Mouse (Mus musculus) midbrain, embryonic 13.5 days (tissue): ENCODE results near the gene Prlh. TPM values are rescaled to one million over a fixed set of nuclear protein-coding genes. Genes with fewer than 3 reads are reported as not detected.

Source experiments
- ATAC-seq: fragments of 200-750 bp; cut with Nextera tagmentation; 2 replicates; pipeline ENCODE4 v1.8.0; 2017; ENCODE audit warnings: mild to moderate bottlenecking, moderate TSS enrichment, moderate library complexity
- H3K27ac ChIP-seq: fragments of 300-500 bp; sonication (generic); 2 replicates; pipeline ENCODE4 v1.5.1; 2015; ENCODE audit warnings: inconsistent platforms, mild to moderate bottlenecking, moderate library complexity
- H3K27me3 ChIP-seq: fragments of 300-500 bp; sonication (generic); 2 replicates; pipeline ENCODE4 v1.6.1; 2015; ENCODE audit warnings: mild to moderate bottlenecking, inconsistent platforms
- H3K36me3 ChIP-seq: fragments of 300-500 bp; sonication (generic); 2 replicates; pipeline ENCODE4 v1.6.1; 2015; ENCODE audit warnings: mild to moderate bottlenecking, inconsistent platforms
- H3K4me1 ChIP-seq: fragments of 300-500 bp; sonication (generic); replicated peaks from 2 replicates; pipeline ENCODE4 v1.6.1; 2015; ENCODE audit warnings: inconsistent platforms
- H3K4me2 ChIP-seq: fragments of 300-500 bp; sonication (generic); replicated peaks from 2 replicates; pipeline ENCODE4 v1.6.1; 2015; ENCODE audit warnings: moderate library complexity, mild to moderate bottlenecking, inconsistent platforms
- H3K4me3 ChIP-seq: fragments of 300-500 bp; sonication (generic); replicated peaks from 2 replicates; pipeline ENCODE4 v1.5.1; 2015; ENCODE audit warnings: mild to moderate bottlenecking, inconsistent platforms
- H3K9ac ChIP-seq: fragments of 300-500 bp; sonication (generic); replicated peaks from 2 replicates; pipeline ENCODE4 v1.6.1; 2015; ENCODE audit warnings: mild to moderate bottlenecking, inconsistent platforms
- H3K9me3 ChIP-seq: fragments of 300-500 bp; sonication (generic); 2 replicates; pipeline ENCODE4 v1.6.1; 2016; ENCODE audit warnings: mild to moderate bottlenecking, inconsistent platforms
- WGBS: fragments of 180-500 bp; shearing (Covaris S2); methylation state at CpG from one replicate; pipeline ENCODE4 v1.1.7; 2015; 5-methylcytosine and 5-hydroxymethylcytosine counted together
- polyA plus RNA-seq: library from polyadenylated mRNA; unstranded; fragments of >200 nt; fragmentation: Nextera tagmentation; extraction: Ambion mirVana; gene quantifications from 2 replicates; pipeline ENCODE4 v1.2.1, GENCODE M21; 2015

Prlh gene
- polyA plus RNA-seq, 1 experiment from 2014 or later, result not detected

GRCm38 (mm10) chr1:90980638-90981330 lies 27.9 kb downstream of the Prlh start:
- Histone ChIP-seq H3K9ac (no peak overlapping the region), H3K4me1 (peaks cover 7% of the 10 kb centered on the region), H3K4me2 (no peak overlapping the region), H3K4me3 (no peak overlapping the region), H3K27ac (no peak overlapping the region), H3K36me3 (no peaks in the 10 kb centered on the region), H3K9me3 (no peaks in the 10 kb centered on the region), H3K27me3 (no peaks in the 10 kb centered on the region)
- WGBS, result 84% methylated on average over 10 of the region's 10 CpGs
- no peak for ATAC-seq

GRCm38 (mm10) chr1:90981346-90981745 lies 28.4 kb downstream of the Prlh start:
- H3K9ac ChIP-seq, result no peak overlapping the region
- no peak for ATAC-seq
- peaks cover 2% of the 10 kb centered on the region for H3K4me1 ChIP-seq
- no peak overlapping the region for H3K4me3 ChIP-seq
- no peak overlapping the region for H3K27ac ChIP-seq
- no peak overlapping the region for H3K4me2 ChIP-seq
- no peaks in the 10 kb centered on the region for H3K9me3 ChIP-seq
- H3K36me3 ChIP-seq, result no peaks in the 10 kb centered on the region
- 86% methylated on average over 3 of the region's 3 CpGs for WGBS
- H3K27me3 ChIP-seq, result no peaks in the 10 kb centered on the region

- no peaks in the 10 kb centered on the region for H3K9me3 ChIP-seq
- no peak overlapping the region for H3K4me2 ChIP-seq
- peaks cover 23% of the 10 kb centered on the region for H3K4me1 ChIP-seq
- H3K9ac ChIP-seq, result no peak overlapping the region
- H3K27me3 ChIP-seq, result no peaks in the 10 kb centered on the region; the same call in 1 of the 2 replicates
- ATAC-seq, result no peak
- 89% methylated on average over 1 of the region's 1 CpGs for WGBS
- no peak overlapping the region for H3K4me3 ChIP-seq
- no peak overlapping the region for H3K27ac ChIP-seq
- H3K36me3 ChIP-seq, result no peaks in the 10 kb centered on the region
Observed at GRCm38 (mm10) chr1:90995916-90996315, 43.0 kb downstream of the Prlh start.

- Histone ChIP-seq H3K36me3 (no peaks in the 10 kb centered on the region), H3K4me1 (peaks cover 26% of the 10 kb centered on the region), H3K27me3 (no peaks in the 10 kb centered on the region; the same call in 1 of the 2 replicates), H3K9ac (no peak overlapping the region), H3K4me3 (no peak overlapping the region), H3K27ac (no peak overlapping the region), H3K9me3 (no peaks in the 10 kb centered on the region), H3K4me2 (no peak overlapping the region)
- WGBS, result 82% methylated on average over 4 of the region's 4 CpGs
- ATAC-seq, result no peak
Observed at GRCm38 (mm10) chr1:90997136-90997535, 44.2 kb downstream of the Prlh start.

GRCm38 (mm10) chr1:90997641-90998040 lies 44.7 kb downstream of the Prlh start:
- Histone ChIP-seq H3K4me1 (peaks cover 26% of the 10 kb centered on the region), H3K27ac (peak overlapping the region; percentile 39; the same call in 1 of the 2 replicates), H3K9me3 (no peaks in the 10 kb centered on the region), H3K27me3 (no peaks in the 10 kb centered on the region; the same call in 1 of the 2 replicates), H3K36me3 (no peaks in the 10 kb centered on the region), H3K9ac (no peak overlapping the region), H3K4me2 (peak overlapping the region; percentile 98), H3K4me3 (peak overlapping the region; percentile 78)
- 90% methylated on average over 5 of the region's 5 CpGs for WGBS
- ATAC-seq, result no peak

- H3K9ac ChIP-seq, result peak within 1 kb of the TSS; percentile 86
- WGBS, result 3% methylated on average over 44 of the region's 59 CpGs
- H3K27ac ChIP-seq, result peak within 1 kb of the TSS; percentile 39; the same call in 1 of the 2 replicates
- no peaks in the 10 kb centered on the region; the same call in 1 of the 2 replicates for H3K27me3 ChIP-seq
- peaks cover 26% of the 10 kb centered on the region for H3K4me1 ChIP-seq
- H3K4me2 ChIP-seq, result peak within 1 kb of the TSS; percentile 98
- H3K4me3 ChIP-seq, result peak within 1 kb of the TSS; percentile 78
- peak; percentile 87 for ATAC-seq
- no peaks in the 10 kb centered on the region for H3K9me3 ChIP-seq
- no peaks in the 10 kb centered on the region for H3K36me3 ChIP-seq
Observed at GRCm38 (mm10) chr1:90998268-90998890, 45.5 kb downstream of the Prlh start, which contains the start of gene Lrrfip1. TSS of gene Lrrfip1 (plus strand) at chr1:90998737.

- peak overlapping the region; percentile 39; the same call in 1 of the 2 replicates for H3K27ac ChIP-seq
- H3K4me3 ChIP-seq, result peak overlapping the region; percentile 78
- peaks cover 26% of the 10 kb centered on the region for H3K4me1 ChIP-seq
- peak; percentile 80 for ATAC-seq
- peak overlapping the region; percentile 86 for H3K9ac ChIP-seq
- H3K27me3 ChIP-seq, result no peaks in the 10 kb centered on the region; the same call in 1 of the 2 replicates
- peak overlapping the region; percentile 98 for H3K4me2 ChIP-seq
- H3K9me3 ChIP-seq, result no peaks in the 10 kb centered on the region
- WGBS, result 1% methylated on average over 41 of the region's 41 CpGs
- H3K36me3 ChIP-seq, result no peaks in the 10 kb centered on the region
Observed at GRCm38 (mm10) chr1:90998891-90999611, 46.1 kb downstream of the Prlh start.

- Histone ChIP-seq H3K9me3 (no peaks in the 10 kb centered on the region), H3K27ac (peak overlapping the region; percentile 30; the same call in 1 of the 2 replicates), H3K27me3 (no peaks in the 10 kb centered on the region; the same call in 1 of the 2 replicates), H3K36me3 (no peaks in the 10 kb centered on the region), H3K4me3 (peak overlapping the region; percentile 78), H3K9ac (peak overlapping the region; percentile 86; the same call in 1 of the 2 replicates), H3K4me2 (peak overlapping the region; percentile 98), H3K4me1 (peaks cover 26% of the 10 kb centered on the region)
- WGBS, result 71% methylated on average over 10 of the region's 10 CpGs
- ATAC-seq, result no peak
Observed at GRCm38 (mm10) chr1:90999911-91000601, 47.1 kb downstream of the Prlh start.

GRCm38 (mm10) chr1:91001101-91001500 lies 48.2 kb downstream of the Prlh start:
- no peak overlapping the region for H3K9ac ChIP-seq
- ATAC-seq, result no peak
- no peak overlapping the region for H3K4me3 ChIP-seq
- no peaks in the 10 kb centered on the region for H3K36me3 ChIP-seq
- WGBS, result 95% methylated on average over 3 of the region's 3 CpGs
- H3K4me2 ChIP-seq, result no peak overlapping the region
- H3K27me3 ChIP-seq, result no peaks in the 10 kb centered on the region; the same call in 1 of the 2 replicates
- H3K9me3 ChIP-seq, result no peaks in the 10 kb centered on the region
- H3K27ac ChIP-seq, result no peak overlapping the region
- peaks cover 26% of the 10 kb centered on the region for H3K4me1 ChIP-seq

- H3K4me1 ChIP-seq, result peaks cover 26% of the 10 kb centered on the region
- H3K36me3 ChIP-seq, result no peaks in the 10 kb centered on the region
- no peak overlapping the region for H3K9ac ChIP-seq
- WGBS, result 96% methylated on average over 3 of the region's 3 CpGs
- no peak for ATAC-seq
- H3K4me3 ChIP-seq, result no peak overlapping the region
- H3K9me3 ChIP-seq, result no peaks in the 10 kb centered on the region
- H3K27ac ChIP-seq, result no peak overlapping the region
- H3K27me3 ChIP-seq, result no peaks in the 10 kb centered on the region; the same call in 1 of the 2 replicates
- no peak overlapping the region for H3K4me2 ChIP-seq
Observed at GRCm38 (mm10) chr1:91001871-91002539, 49.1 kb downstream of the Prlh start.

GRCm38 (mm10) chr1:91002641-91003040 lies 49.7 kb downstream of the Prlh start:
- no peak overlapping the region for H3K9ac ChIP-seq
- ATAC-seq, result no peak
- no peaks in the 10 kb centered on the region for H3K36me3 ChIP-seq
- H3K4me3 ChIP-seq, result no peak overlapping the region
- peaks cover 26% of the 10 kb centered on the region for H3K4me1 ChIP-seq
- no peak overlapping the region for H3K4me2 ChIP-seq
- no peaks in the 10 kb centered on the region; the same call in 1 of the 2 replicates for H3K27me3 ChIP-seq
- H3K27ac ChIP-seq, result no peak overlapping the region
- H3K9me3 ChIP-seq, result no peaks in the 10 kb centered on the region
- WGBS, result 80% methylated on average over 3 of the region's 3 CpGs
